Mouse (Mus musculus): Measurements from ENCODE around the gene Sys1. TPM values are rescaled to one million over a fixed set of nuclear protein-coding genes. Genes with fewer than 3 reads are reported as not detected.

The Sys1 gene
- total RNA-seq, 1 experiment from 2014 or later = 17.0 TPM

GRCm38 (mm10) chr2:164432541-164433191, 24.1 kb upstream of the Sys1 start:
- ATAC-seq (replicated peaks; ENCODE audit: insufficient number of reproducible peaks, low FRiP score, low TSS enrichment, poor library complexity, severe bottlenecking) = no peak

DNA sequence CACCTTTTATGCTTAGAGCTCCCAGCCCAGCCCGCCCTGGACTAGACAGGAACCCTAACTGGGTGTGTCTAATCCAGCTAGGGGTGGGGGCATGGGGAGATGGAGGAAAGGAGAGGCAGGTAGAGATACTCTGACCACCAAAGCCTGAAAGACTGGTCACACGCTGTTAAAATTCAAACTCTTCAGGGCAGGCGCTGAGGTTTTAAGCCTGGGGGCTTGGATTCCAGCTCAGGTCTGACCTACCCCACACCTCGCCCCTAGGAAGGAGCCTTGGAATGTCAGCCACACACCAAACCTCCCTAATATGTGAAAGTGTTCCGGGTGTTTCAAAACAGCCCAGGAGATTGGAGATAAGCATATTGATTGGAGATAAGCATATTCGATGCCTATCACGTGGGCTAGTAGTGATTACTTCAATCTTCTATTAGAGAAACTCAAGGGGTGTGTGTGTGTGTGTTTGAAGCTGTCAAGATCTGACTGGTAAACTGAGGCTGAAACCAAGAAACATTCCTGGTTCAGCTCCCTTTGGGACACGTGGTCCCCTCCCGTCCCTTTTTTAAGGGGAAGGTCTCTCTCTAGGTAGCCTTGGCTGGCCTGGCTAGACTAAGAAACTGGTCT, 23.4 kb upstream of the Sys1 start:
- ATAC-seq (replicated peaks; ENCODE audit: insufficient number of reproducible peaks, low FRiP score, low TSS enrichment, poor library complexity, severe bottlenecking) = no peak

DNA sequence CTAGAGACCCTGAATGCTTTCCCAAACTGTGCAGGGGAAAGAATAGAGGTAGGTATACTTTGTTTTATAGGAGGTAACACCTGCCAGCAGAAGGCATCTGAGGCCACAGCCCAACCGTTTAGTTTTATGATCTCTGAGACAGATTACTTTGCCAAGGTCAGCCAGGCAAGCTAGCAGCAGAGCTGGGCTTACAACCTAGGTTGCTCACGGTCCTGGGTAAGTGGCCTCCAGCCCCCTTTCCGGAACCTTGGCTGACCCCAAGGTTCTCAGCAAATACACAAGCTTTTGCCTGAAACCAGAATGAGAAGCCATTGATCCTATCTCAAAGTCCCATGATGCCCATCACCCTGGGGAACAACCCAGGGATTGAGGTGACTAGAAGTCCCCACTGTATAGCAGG, 22.1 kb upstream of the Sys1 start:
- no peak for ATAC-seq (replicated peaks; ENCODE audit: insufficient number of reproducible peaks, low FRiP score, low TSS enrichment, poor library complexity, severe bottlenecking)

GRCm38 (mm10) chr2:164435216-164436090, 21.3 kb upstream of the Sys1 start:
- ATAC-seq (replicated peaks; ENCODE audit: insufficient number of reproducible peaks, low FRiP score, low TSS enrichment, poor library complexity, severe bottlenecking) = no peak

DNA sequence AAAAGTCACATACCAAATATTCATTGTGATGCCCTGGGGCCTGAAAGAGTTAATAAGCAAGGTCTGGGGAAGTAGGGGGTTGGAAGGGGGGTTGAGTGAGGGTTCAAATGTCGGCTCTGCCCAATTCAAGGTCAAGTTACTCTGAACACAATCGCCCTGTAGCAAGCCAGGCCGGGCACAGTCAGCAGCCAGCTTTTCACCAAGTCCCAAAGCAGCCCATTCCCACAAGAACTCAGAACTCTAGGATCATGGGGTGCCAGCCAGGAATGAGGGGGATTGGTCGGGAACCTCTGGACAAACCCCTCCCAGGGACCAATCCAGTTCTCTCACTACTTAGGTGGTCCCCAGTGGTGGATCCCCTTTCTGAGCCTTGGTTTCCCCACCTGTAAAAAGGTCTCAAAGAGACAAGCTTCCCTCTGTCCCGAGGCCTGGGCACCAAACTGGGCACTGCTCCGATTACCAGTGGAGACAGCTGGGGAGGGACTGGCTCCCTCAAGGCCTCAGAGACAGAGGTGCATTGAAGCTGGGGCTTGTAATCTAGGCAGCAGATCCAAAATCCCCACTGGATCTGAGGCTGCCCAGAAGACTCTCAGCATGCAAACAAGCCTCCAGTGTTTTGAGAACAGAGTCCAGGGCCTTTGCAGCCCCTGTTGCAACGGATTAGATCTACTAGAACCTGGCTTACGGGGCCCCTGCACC, 20.4 kb upstream of the Sys1 start:
- no peak for ATAC-seq (replicated peaks; ENCODE audit: insufficient number of reproducible peaks, low FRiP score, low TSS enrichment, poor library complexity, severe bottlenecking)

DNA sequence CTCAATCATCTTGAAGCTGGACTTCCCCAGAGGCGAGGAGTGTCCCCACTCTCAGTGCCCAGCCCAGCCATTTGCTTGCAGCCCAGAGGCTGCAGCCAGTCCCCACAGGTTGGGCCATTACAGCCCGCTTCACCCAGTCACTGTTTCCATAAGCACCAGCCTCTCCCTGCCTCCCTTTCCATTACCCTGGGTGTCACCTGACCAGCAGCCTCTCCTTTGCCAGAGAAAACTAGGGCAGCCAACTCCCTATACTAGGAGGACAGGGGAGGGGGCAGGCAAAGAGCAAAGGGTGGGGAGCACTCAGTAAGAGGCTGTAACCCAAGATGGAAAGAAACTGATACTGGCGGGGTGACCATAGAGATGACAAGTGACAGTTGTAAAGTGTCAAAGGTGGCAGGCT, 19.8 kb upstream of the Sys1 start:
- no peak for ATAC-seq (replicated peaks; ENCODE audit: insufficient number of reproducible peaks, low FRiP score, low TSS enrichment, poor library complexity, severe bottlenecking)

GRCm38 (mm10) chr2:164437710-164438109, 19.1 kb upstream of the Sys1 start:
- ATAC-seq (replicated peaks; ENCODE audit: insufficient number of reproducible peaks, low FRiP score, low TSS enrichment, poor library complexity, severe bottlenecking) = no peak

GRCm38 (mm10) chr2:164438257-164438656, 18.5 kb upstream of the Sys1 start:
- ATAC-seq (replicated peaks; ENCODE audit: insufficient number of reproducible peaks, low FRiP score, low TSS enrichment, poor library complexity, severe bottlenecking) = no peak

DNA sequence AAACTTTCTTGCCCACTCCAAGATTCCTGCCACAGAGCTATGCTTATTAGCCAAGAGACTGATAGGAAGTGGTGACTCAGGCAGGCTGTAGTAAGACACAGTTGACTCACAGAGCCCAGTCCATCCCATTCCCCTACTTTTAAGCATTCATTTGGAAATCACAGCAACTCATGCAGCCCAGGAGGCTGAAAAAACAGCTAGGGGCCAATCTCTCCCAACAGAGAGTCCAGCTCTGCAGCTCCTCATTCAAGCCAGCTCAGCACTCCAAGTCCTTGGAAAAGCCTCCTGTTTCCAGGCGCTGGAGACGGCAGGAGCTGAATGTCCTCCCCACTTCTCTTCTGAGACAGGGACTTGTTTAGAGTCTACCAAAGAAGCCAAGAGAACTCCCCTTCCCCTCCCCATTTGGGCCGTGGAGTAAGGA, 17.8 kb upstream of the Sys1 start:
- ATAC-seq (replicated peaks; ENCODE audit: insufficient number of reproducible peaks, low FRiP score, low TSS enrichment, poor library complexity, severe bottlenecking) = no peak

DNA sequence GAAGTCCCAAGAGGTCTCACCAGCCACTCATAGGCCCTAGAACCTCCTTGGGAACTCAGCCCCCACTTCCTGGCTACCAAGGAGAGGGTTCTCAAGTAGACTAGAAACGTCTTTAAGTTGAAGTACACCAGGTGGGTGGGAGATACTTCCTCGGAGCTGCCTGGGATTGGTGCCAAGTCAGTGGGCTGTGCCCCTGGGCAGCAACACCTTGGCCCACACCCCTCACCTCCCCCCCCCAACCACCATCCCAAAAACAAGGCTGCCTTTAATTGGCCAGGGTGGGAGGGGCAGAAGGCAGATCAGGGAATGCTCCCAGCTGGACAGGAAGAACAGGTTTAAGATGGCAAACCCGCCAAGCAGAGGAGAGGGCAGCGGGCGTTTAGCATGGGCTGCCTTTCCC, 16.4 kb upstream of the Sys1 start:
- ATAC-seq (replicated peaks; ENCODE audit: insufficient number of reproducible peaks, low FRiP score, low TSS enrichment, poor library complexity, severe bottlenecking) = no peak

GRCm38 (mm10) chr2:164441155-164441554, 15.6 kb upstream of the Sys1 start:
- peak; percentile 71; the same call in 1 of the 2 replicates for ATAC-seq (replicated peaks; ENCODE audit: insufficient number of reproducible peaks, low FRiP score, low TSS enrichment, poor library complexity, severe bottlenecking)

GRCm38 (mm10) chr2:164441731-164442130, 15.0 kb upstream of the Sys1 start:
- no peak for ATAC-seq (replicated peaks; ENCODE audit: insufficient number of reproducible peaks, low FRiP score, low TSS enrichment, poor library complexity, severe bottlenecking)

- ATAC-seq (replicated peaks; ENCODE audit: insufficient number of reproducible peaks, low FRiP score, low TSS enrichment, poor library complexity, severe bottlenecking) = no peak
These were observed 14.3 kb upstream of the Sys1 start for GRCm38 (mm10) chr2:164442315-164443050.

GRCm38 (mm10) chr2:164443051-164443437, 13.7 kb upstream of the Sys1 start:
- ATAC-seq (replicated peaks; ENCODE audit: insufficient number of reproducible peaks, low FRiP score, low TSS enrichment, poor library complexity, severe bottlenecking) = 0 out of 2 replicates have a peak, but pooled peaks have one; percentile 32

GRCm38 (mm10) chr2:164443460-164444000, 13.2 kb upstream of the Sys1 start, which contains the start of gene Sdc4:
Gene Sdc4 (minus strand): TSS chr2:164443887.
- no peak for ATAC-seq (replicated peaks; ENCODE audit: insufficient number of reproducible peaks, low FRiP score, low TSS enrichment, poor library complexity, severe bottlenecking)

DNA sequence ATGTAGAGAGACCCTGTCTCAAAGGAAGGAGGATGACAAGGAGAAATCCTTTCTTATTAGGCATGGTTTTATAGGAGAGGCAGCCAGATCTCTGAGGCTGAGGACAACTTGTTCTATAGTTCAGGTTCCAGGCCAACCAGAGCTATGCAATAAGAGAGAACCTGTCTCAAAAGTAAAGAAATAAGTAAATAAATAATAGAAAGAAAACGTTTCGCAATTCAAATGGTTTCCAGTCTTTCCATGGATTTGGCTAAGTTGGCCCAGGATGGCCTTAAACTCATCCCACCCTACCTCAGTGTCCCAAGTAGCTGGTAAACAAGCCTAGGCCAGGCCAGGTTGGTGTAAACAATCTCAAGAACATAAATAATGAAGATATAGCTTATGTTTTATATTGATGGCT, 12.1 kb upstream of the Sys1 start:
- no peak for ATAC-seq (replicated peaks; ENCODE audit: insufficient number of reproducible peaks, low FRiP score, low TSS enrichment, poor library complexity, severe bottlenecking)

- no peak for ATAC-seq (replicated peaks; ENCODE audit: insufficient number of reproducible peaks, low FRiP score, low TSS enrichment, poor library complexity, severe bottlenecking)
These were observed 11.2 kb upstream of the Sys1 start for GRCm38 (mm10) chr2:164445399-164446085.

GRCm38 (mm10) chr2:164446086-164446469, 10.7 kb upstream of the Sys1 start:
- no peak for ATAC-seq (replicated peaks; ENCODE audit: insufficient number of reproducible peaks, low FRiP score, low TSS enrichment, poor library complexity, severe bottlenecking)

Measured in monocyte, adult 5-6 weeks (primary cell).